Mouse (Mus musculus) liver, postnatal 0 days (tissue): ENCODE measurements at regions not wholly inside any gene's neighbourhood (a gene's known extent, or its start where the extent isn't known, plus 50 kb on each side); places are given as distances from the start of the nearest gene placed in this dataset.

Experiments
- CTCF ChIP-seq: sonication (generic); IDR thresholded peaks from 2 replicates; pipeline ENCODE4 v1.5.1; 2016; ENCODE audit warnings: antibody characterized with exemption, low read depth
- EP300 ChIP-seq: IDR thresholded peaks from 2 replicates; pipeline ENCODE4 v1.6.1; 2016; ENCODE audit warnings: antibody characterized with exemption, low read depth, mild to moderate bottlenecking

- no peak for TF ChIP-seq CTCF
- TF ChIP-seq EP300, result no peak
Measured at GRCm38 (mm10) chr1:88851931-88852330, 149.9 kb upstream of the Arl4c start.
